Mouse (Mus musculus): ENCODE results near the gene Dok4.
"Not testable (repeated sequence)": the region's sequence is repeated elsewhere in the genome, so short reads cannot be mapped to it uniquely, and the experiment has no call there.

Gene Dok4

DNA sequence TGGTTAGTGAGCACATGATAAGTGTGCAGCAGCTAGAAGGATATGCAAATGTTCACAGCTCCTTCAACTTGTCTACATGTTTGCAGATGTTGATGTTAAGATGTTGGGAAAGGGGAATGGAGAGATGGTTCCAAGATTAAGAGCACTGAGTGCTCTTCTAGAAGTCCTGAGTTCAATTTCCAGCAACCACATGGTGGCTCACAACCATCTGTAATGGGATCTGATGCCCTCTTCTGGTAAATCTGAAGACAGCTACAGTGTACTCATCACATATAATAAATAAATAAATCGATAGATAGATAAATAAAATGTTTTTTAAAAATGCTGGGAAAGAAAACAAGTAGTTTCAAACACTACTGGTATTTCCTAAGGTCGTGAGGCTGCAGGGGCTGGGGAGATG lies 34.9 kb downstream of the Dok4 start:
- in situ Hi-C loops (cut with MboI, MseI), result no loop called here

DNA sequence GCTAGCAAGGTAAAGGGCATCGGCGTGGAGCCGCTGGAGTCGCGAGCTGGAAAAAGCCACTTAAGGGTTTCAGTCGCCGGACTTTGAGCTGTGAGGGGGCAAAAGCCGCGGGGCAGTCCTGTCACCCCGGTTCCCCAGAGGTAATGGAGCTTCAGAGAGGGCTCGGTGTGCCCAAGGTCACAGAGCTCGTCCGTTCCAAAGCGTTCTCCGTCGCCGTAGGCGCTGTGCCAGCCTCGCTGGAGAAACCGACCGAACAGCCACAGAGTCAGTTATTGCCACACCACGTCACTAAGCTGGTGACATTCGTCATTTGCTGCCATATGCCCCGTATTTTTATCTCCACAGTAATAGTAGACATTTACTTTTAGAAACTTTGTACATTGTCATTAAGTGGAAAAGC lies 37.5 kb downstream of the Dok4 start:
- in situ Hi-C loops (cut with MboI, MseI), result no loop called here

DNA sequence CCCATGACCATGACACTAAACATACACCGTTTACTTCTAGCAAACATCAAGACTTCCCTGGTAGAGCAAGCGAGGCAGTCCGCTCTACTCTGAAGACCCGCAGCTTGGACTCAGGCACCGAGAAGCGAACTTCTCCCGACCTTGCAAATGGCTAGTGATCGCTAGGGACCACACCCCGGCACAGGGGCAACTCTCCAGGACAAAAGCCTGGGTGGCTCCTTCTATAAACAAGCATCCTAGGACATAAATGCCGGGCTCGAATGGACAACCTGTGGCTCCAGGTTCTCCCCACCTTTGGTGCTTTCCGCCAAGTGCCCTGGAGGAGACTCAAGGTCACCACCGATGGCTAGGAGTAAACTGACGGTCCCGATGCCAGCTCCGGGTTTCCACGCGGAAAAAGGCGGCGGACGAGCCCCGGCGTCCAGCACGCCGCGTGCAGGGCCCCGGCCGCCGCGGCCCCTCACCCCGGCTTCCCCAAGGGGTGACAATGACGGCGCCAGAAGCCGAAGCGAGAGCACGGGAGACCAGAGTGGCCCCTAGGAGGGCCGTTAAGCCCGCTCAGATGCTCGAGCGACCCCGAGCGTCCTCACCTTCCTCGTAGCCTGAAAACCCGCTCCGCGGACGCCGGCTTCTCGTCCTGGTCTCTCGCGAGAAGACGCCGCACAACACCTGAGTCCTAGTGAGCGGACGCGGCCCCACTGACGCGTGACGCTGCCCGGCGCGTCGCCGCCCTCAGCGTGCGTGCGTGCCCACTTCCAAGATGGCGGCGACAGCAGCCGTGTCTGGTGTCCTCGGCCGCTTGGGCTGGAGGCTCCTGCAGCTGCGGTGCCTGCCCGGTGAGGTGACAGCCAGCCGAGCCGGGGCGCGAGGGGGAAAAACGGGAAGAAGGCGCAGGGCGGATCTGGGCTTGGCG lies 38.2 kb downstream of the Dok4 start, which contains the start of the genes Coq9 and Ciapin1:
Coq9 (plus strand) TSS at position 660 of the 913 bp plus-strand sequence.
Ciapin1 (minus strand) TSS at position 697 of the 913 bp plus-strand sequence.
- in situ Hi-C loops (cut with MboI, MseI), result no loop called here

GRCm38 (mm10) chr8:94836456-94837240 lies 39.5 kb downstream of the Dok4 start:
- in situ Hi-C loops (cut with MboI, MseI), result no loop called here

GRCm38 (mm10) chr8:94835751-94836150 lies 40.4 kb downstream of the Dok4 start:
- in situ Hi-C loops (cut with MboI, MseI), result not testable (repeated sequence)

DNA sequence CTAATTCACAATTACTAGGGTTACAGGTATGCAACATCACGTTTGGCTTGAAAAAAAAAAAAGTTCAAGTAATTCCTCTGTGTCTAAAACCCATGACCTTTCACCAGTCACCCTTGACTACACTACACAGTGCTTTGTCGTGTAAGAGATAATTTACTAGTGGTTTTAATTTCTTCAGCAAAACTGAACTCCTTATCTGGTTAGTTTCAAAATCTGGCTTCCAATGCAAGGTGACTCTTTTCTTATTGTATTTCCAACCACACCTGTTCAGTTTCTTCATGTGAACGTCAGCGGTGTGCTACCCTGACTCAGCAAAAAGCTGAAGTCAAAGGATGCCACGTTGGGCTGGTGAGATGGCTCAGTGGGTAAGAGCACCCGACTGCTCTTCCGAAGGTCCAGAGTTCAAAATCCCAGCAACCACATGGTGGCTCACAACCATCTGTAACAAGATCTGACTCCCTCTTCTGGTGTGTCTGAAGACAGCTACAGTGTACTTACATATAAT lies 42.2 kb downstream of the Dok4 start:
- in situ Hi-C loops (cut with MboI, MseI), result not testable (repeated sequence)

DNA sequence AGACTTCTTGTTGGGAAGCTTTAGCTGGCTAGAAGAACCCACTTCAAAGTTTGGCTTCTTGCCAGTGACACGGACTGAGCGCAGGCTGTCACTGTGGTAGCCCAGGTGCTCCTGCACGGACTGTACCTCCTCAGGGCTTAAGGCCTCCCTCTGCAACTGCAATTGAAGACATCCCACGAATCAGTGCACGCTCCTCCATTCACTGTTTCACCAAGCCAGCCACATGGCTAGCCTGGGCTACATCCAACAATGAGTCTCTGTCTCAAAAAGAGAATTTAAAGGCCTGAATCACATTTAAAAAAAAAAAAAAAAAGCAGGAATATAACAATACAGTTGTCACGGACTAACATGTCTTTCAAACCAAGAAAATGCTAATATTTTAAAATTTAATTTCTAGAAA lies 47.8 kb downstream of the Dok4 start:
- in situ Hi-C loops (cut with MboI, MseI), result no loop called here

DNA sequence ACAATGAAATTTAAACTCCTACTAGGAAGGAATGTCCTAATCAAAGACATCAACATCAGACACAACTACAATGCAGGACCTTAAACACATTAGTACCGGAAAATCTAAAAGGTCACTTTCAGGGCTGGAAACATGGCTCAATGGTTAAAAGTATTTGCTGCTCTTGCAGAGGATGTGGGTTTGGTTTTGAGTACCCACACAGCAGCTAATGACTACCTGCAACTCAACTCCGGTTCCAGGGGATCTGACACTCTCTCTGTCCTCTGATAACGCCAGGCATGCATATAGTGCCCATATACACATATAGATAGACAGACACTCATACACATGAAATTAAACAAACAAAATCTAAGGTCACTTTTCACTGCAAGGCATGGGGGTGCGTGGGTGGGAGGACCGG lies 49.9 kb downstream of the Dok4 start:
- in situ Hi-C loops (cut with MboI, MseI), result no loop called here

DNA sequence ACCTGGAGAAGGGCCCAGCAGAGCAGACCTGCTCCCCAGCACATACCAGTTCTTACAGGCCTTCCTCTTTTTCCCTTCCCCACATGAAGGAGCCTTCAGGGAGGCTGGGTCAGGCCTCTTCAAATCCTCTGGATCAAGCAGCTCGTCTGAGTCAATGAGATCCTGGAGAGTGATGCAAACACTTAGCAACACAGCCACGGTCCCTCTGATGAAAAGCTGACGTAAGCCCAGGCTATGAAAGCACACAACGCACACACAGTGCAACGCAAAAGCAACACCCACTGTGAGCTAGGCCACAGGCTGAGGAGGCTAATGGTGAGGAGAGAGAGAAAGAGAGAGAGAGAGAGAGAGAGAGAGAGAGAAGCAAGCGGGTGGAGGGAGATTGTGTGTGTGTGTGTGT lies 51.0 kb downstream of the Dok4 start:
- in situ Hi-C loops (cut with MboI, MseI), result no loop called here

DNA sequence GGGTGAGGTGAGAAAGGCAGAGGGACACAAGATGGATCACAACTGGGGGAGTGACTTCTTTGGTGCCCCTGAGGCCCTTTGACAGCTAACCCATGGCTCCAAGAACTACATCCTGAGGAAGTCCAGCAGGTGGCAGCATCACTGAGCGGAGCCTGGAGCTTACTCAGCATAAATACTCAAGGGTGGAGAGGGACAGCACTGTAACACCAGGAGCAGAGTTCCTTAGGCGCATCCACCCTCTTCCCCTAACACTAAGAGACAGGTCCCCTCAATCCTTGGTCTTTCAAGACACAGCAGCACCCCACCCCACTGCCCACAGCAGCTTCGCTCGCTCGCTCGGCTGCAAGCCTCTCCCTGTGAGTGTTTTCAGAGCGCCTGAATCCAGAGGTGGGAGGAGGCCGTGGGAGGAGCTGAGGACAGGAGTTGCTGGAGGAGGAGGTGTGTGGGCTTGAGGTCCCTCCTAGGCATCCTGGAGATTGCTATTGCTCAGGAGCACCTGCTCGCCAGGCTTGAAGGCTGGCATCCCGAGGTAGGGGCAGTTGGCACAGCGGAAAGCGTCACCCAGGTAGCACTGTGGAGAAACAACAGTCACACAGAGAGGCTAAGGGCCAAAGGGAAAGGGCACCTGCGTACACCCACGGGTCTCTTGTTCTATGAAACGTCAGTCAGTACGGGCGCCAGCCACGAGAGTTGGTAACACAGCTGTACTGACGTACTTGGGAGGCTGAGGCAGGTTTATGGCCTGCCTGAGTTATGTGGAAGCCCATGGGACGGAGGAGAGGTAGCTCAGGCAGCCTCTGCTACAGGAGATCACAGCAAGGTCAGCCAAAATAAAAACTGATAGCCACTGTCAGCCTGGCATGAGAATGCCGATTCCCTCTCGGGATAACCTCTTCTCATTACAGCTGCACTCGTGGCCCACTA lies 53.2 kb downstream of the Dok4 start:
- in situ Hi-C loops (cut with MboI, MseI), result no loop called here

GRCm38 (mm10) chr8:94821381-94821780 lies 54.7 kb downstream of the Dok4 start:
- in situ Hi-C loops (cut with MboI, MseI), result no loop called here

DNA sequence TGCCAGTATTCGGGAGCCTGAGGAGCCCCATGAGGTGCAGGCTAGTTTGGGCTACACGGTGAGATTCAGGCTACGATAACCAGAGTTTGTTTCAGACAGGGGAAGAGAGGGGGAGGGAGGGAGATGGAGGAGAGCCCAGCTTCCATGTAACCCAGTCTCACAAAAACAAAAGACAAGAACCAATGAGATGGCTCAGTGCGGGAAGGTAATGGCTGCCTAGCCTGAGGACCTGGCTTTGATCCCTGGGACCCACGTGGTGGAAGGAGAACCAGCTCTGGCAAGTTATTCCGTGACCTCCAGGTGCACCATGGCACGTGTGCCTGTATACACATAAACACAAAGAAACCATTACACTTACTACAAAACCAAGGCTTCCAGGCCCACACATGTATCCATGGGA lies 55.6 kb downstream of the Dok4 start:
- in situ Hi-C loops (cut with MboI, MseI), result no loop called here

- in situ Hi-C loops (cut with MboI, MseI), result no loop called here
Observed at GRCm38 (mm10) chr8:94819671-94820179, 56.4 kb downstream of the Dok4 start.

DNA sequence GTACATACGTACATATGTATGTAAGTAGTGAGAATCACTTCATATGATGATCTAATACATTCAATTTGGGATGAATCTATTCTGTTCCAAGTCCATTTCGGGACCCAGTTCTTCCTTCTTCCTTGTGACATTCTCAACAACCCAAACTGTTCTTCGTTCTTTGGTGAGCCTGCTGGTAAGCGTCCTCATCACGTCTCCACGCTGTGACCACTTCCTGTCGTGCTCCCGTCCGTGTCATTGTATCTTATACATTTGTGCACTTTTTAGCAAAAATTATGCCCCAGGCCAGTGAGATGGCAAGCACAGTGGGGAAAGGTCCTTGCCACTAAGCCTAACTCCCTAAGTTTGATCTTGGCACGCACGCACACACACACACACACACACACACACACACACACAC lies 58.2 kb downstream of the Dok4 start:
- in situ Hi-C loops (cut with MboI, MseI), result no loop called here

DNA sequence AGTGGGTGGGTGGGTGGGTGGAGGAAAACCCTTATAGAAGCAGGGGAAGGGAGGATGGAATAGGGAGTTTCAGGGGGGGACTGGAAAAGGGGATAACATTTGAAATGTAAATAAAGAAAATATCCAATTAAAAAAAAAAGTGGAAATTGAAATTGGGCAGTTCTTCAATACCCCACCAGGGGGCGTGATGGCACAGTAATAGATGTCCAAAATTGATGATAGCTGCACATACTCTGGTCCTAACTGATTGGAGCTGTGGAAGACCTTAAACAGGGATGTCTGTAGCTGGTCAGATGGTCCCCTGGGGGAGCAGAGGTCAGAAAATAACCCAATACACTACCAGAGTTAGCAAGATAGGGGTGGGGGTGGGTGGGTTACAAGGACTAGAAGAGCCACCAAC lies 61.6 kb downstream of the Dok4 start:
- in situ Hi-C loops (cut with MboI, MseI), result no loop called here
